Mouse (Mus musculus) forebrain, embryonic 15.5 days (tissue): ENCODE results near the gene Suclg2. TPM values are rescaled to one million over a fixed set of nuclear protein-coding genes. Genes with fewer than 3 reads are reported as not detected.

Experiments
- ATAC-seq: fragments of 200-750 bp; cut with Nextera tagmentation; replicated peaks from 2 replicates; pipeline ENCODE4 v1.8.0; 2017; ENCODE audit warnings: mild to moderate bottlenecking, moderate TSS enrichment, moderate library complexity
- H3K27ac ChIP-seq: fragments of 300-500 bp; sonication (generic); replicated peaks from 2 replicates; pipeline ENCODE4 v1.5.1; 2015; ENCODE audit warnings: mild to moderate bottlenecking, inconsistent platforms
- H3K27me3 ChIP-seq: fragments of 300-500 bp; sonication (generic); 2 replicates; pipeline ENCODE4 v1.6.1; 2015; ENCODE audit warnings: inconsistent platforms
- H3K36me3 ChIP-seq: fragments of 300-500 bp; sonication (generic); 2 replicates; pipeline ENCODE4 v1.6.1; 2015; ENCODE audit warnings: mild to moderate bottlenecking, inconsistent platforms
- H3K4me1 ChIP-seq: fragments of 300-500 bp; sonication (generic); 2 replicates; pipeline ENCODE4 v1.6.1; 2015; ENCODE audit warnings: inconsistent platforms
- H3K4me2 ChIP-seq: fragments of 300-500 bp; sonication (generic); replicated peaks from 2 replicates; pipeline ENCODE4 v1.6.1; 2015; ENCODE audit warnings: mild to moderate bottlenecking, inconsistent platforms
- H3K4me3 ChIP-seq: fragments of 300-500 bp; sonication (generic); 2 replicates; pipeline ENCODE4 v1.5.1; 2015; ENCODE audit warnings: mild to moderate bottlenecking, inconsistent platforms
- H3K9ac ChIP-seq: fragments of 300-500 bp; sonication (generic); replicated peaks from 2 replicates; pipeline ENCODE4 v1.6.1; 2015; ENCODE audit warnings: mild to moderate bottlenecking, inconsistent platforms
- H3K9me3 ChIP-seq: fragments of 300-500 bp; sonication (generic); 2 replicates; pipeline ENCODE4 v1.6.1; 2016; ENCODE audit warnings: inconsistent platforms
- WGBS: fragments of 180-500 bp; shearing (Covaris S2); methylation state at CpG from one replicate; pipeline ENCODE4 v1.1.7; 2015; ENCODE audit warnings: mixed read lengths; 5-methylcytosine and 5-hydroxymethylcytosine counted together
- polyA plus RNA-seq: library from polyadenylated mRNA; unstranded; fragments of >200 nt; fragmentation: Nextera tagmentation; extraction: Ambion mirVana; gene quantifications from 2 replicates; pipeline ENCODE4 v1.2.1, GENCODE M21; 2015

Suclg2 gene
- polyA plus RNA-seq, 1 experiment from 2014 or later, result 17.1 TPM

- Histone ChIP-seq H3K4me1 (no peaks in the 10 kb centered on the region), H3K27me3 (no peaks in the 10 kb centered on the region), H3K4me2 (no peak overlapping the region), H3K4me3 (no peak overlapping the region), H3K27ac (no peak overlapping the region), H3K36me3 (no peaks in the 10 kb centered on the region), H3K9ac (no peak overlapping the region), H3K9me3 (no peaks in the 10 kb centered on the region)
- no peak for ATAC-seq
- 74% methylated on average over 2 of the region's 2 CpGs for WGBS
Observed at GRCm38 (mm10) chr6:95519846-95520245, 198.8 kb downstream of the Suclg2 start.

- Histone ChIP-seq H3K27me3 (no peaks in the 10 kb centered on the region), H3K4me3 (no peak overlapping the region), H3K4me1 (no peaks in the 10 kb centered on the region), H3K4me2 (no peak overlapping the region), H3K9me3 (no peaks in the 10 kb centered on the region), H3K36me3 (no peaks in the 10 kb centered on the region), H3K27ac (no peak overlapping the region), H3K9ac (no peak overlapping the region)
- no peak for ATAC-seq
- WGBS, result 83% methylated on average over 2 of the region's 2 CpGs
Observed at GRCm38 (mm10) chr6:95518406-95518805, 200.2 kb downstream of the Suclg2 start.

- H3K36me3 ChIP-seq, result no peaks in the 10 kb centered on the region
- no peak overlapping the region for H3K27ac ChIP-seq
- H3K4me3 ChIP-seq, result no peak overlapping the region
- no peaks in the 10 kb centered on the region for H3K4me1 ChIP-seq
- no peaks in the 10 kb centered on the region for H3K9me3 ChIP-seq
- H3K27me3 ChIP-seq, result no peaks in the 10 kb centered on the region
- no peak for ATAC-seq
- no peak overlapping the region for H3K4me2 ChIP-seq
- 90% methylated on average over 5 of the region's 5 CpGs for WGBS
- no peak overlapping the region for H3K9ac ChIP-seq
Observed at GRCm38 (mm10) chr6:95515721-95516120, 202.9 kb downstream of the Suclg2 start.

GRCm38 (mm10) chr6:95514726-95515125 lies 203.9 kb downstream of the Suclg2 start:
- WGBS, result 89% methylated on average over 10 of the region's 10 CpGs
- no peak for ATAC-seq
- Histone ChIP-seq H3K4me3 (no peak overlapping the region), H3K9ac (no peak overlapping the region), H3K9me3 (no peaks in the 10 kb centered on the region), H3K36me3 (no peaks in the 10 kb centered on the region), H3K4me1 (no peaks in the 10 kb centered on the region), H3K27ac (no peak overlapping the region), H3K27me3 (no peaks in the 10 kb centered on the region), H3K4me2 (no peak overlapping the region)

- ATAC-seq, result no peak
- 94% methylated on average over 1 of the region's 1 CpGs for WGBS
- no peak overlapping the region for H3K4me2 ChIP-seq
Observed at GRCm38 (mm10) chr6:95511689-95512088, 206.9 kb downstream of the Suclg2 start.

GRCm38 (mm10) chr6:95500771-95501170 lies 217.8 kb downstream of the Suclg2 start:
- Histone ChIP-seq H3K4me3 (no peak overlapping the region), H3K9me3 (no peaks in the 10 kb centered on the region), H3K36me3 (no peaks in the 10 kb centered on the region), H3K27ac (no peak overlapping the region), H3K4me1 (peaks cover 10% of the 10 kb centered on the region), H3K27me3 (no peaks in the 10 kb centered on the region), H3K9ac (no peak overlapping the region), H3K4me2 (no peak overlapping the region)
- WGBS, result 66% methylated on average over 5 of the region's 5 CpGs
- ATAC-seq, result no peak

More at GRCm38 (mm10) chr6:95511689-95512088, 206.9 kb downstream of the Suclg2 start:
- Histone ChIP-seq H3K4me1 (no peaks in the 10 kb centered on the region), H3K9ac (no peak overlapping the region), H3K4me3 (no peak overlapping the region), H3K36me3 (no peaks in the 10 kb centered on the region), H3K27ac (no peak overlapping the region), H3K9me3 (peaks cover 6% of the 10 kb centered on the region; the same call in 1 of the 2 replicates), H3K27me3 (no peaks in the 10 kb centered on the region)

GRCm38 (mm10) chr6:95499639-95500038 lies 219.0 kb downstream of the Suclg2 start:
- Histone ChIP-seq H3K27me3 (no peaks in the 10 kb centered on the region), H3K27ac (no peak overlapping the region), H3K4me2 (no peak overlapping the region), H3K4me1 (peaks cover 8% of the 10 kb centered on the region), H3K36me3 (no peaks in the 10 kb centered on the region), H3K9me3 (no peaks in the 10 kb centered on the region), H3K4me3 (no peak overlapping the region), H3K9ac (no peak overlapping the region)
- no peak for ATAC-seq
- 65% methylated on average over 5 of the region's 5 CpGs for WGBS

GRCm38 (mm10) chr6:95492216-95492956 lies 226.2 kb downstream of the Suclg2 start:
- Histone ChIP-seq H3K4me1 (no peaks in the 10 kb centered on the region), H3K9ac (no peak overlapping the region), H3K27ac (no peak overlapping the region), H3K4me3 (no peak overlapping the region), H3K36me3 (no peaks in the 10 kb centered on the region), H3K27me3 (no peaks in the 10 kb centered on the region), H3K9me3 (no peaks in the 10 kb centered on the region), H3K4me2 (no peak overlapping the region)
- 78% methylated on average over 8 of the region's 8 CpGs for WGBS
- no peak for ATAC-seq

GRCm38 (mm10) chr6:95491043-95491442 lies 227.6 kb downstream of the Suclg2 start:
- H3K4me1 ChIP-seq, result no peaks in the 10 kb centered on the region
- no peaks in the 10 kb centered on the region for H3K9me3 ChIP-seq
- ATAC-seq, result no peak
- no peak overlapping the region for H3K27ac ChIP-seq
- no peak overlapping the region for H3K9ac ChIP-seq
- no peak overlapping the region for H3K4me3 ChIP-seq
- WGBS, result 94% methylated on average over 2 of the region's 2 CpGs
- H3K4me2 ChIP-seq, result no peak overlapping the region
- H3K36me3 ChIP-seq, result no peaks in the 10 kb centered on the region
- no peaks in the 10 kb centered on the region for H3K27me3 ChIP-seq

GRCm38 (mm10) chr6:95485791-95486190 lies 232.8 kb downstream of the Suclg2 start:
- 86% methylated on average over 6 of the region's 6 CpGs for WGBS

GRCm38 (mm10) chr6:95484183-95484818 lies 234.3 kb downstream of the Suclg2 start:
- no peaks in the 10 kb centered on the region for H3K27me3 ChIP-seq
- H3K4me2 ChIP-seq, result no peak overlapping the region
- no peak overlapping the region for H3K27ac ChIP-seq
- H3K9me3 ChIP-seq, result no peaks in the 10 kb centered on the region
- no peak overlapping the region for H3K4me3 ChIP-seq
- no peaks in the 10 kb centered on the region for H3K36me3 ChIP-seq
- 59% methylated on average over 7 of the region's 7 CpGs for WGBS
- ATAC-seq, result peak; percentile 74
- H3K9ac ChIP-seq, result no peak overlapping the region
- H3K4me1 ChIP-seq, result 0 out of 2 replicates have a peak, but pooled peaks cover 6% of the 10 kb centered on the region

More at GRCm38 (mm10) chr6:95485791-95486190, 232.8 kb downstream of the Suclg2 start:
- Histone ChIP-seq H3K4me3 (no peak overlapping the region), H3K9ac (no peak overlapping the region), H3K27ac (no peak overlapping the region), H3K36me3 (no peaks in the 10 kb centered on the region), H3K9me3 (no peaks in the 10 kb centered on the region), H3K27me3 (no peaks in the 10 kb centered on the region), H3K4me1 (0 out of 2 replicates have a peak, but pooled peaks cover 6% of the 10 kb centered on the region), H3K4me2 (no peak overlapping the region)
- no peak for ATAC-seq

GRCm38 (mm10) chr6:95483686-95484085 lies 234.9 kb downstream of the Suclg2 start:
- no peaks in the 10 kb centered on the region for H3K27me3 ChIP-seq
- H3K36me3 ChIP-seq, result no peaks in the 10 kb centered on the region
- H3K4me3 ChIP-seq, result no peak overlapping the region
- H3K4me1 ChIP-seq, result 0 out of 2 replicates have a peak, but pooled peaks cover 6% of the 10 kb centered on the region
- no peak overlapping the region for H3K27ac ChIP-seq
- WGBS, result 98% methylated on average over 3 of the region's 4 CpGs
- H3K4me2 ChIP-seq, result no peak overlapping the region
- ATAC-seq, result no peak
- no peaks in the 10 kb centered on the region for H3K9me3 ChIP-seq
- H3K9ac ChIP-seq, result no peak overlapping the region
